Mouse (Mus musculus): ENCODE measurements at regions not wholly inside any gene's neighbourhood (a gene's known extent, or its start where the extent isn't known, plus 50 kb on each side); places are given as distances from the start of the nearest gene placed in this dataset.
"Not testable (repeated sequence)": the region's sequence is repeated elsewhere in the genome, so short reads cannot be mapped to it uniquely, and the experiment has no call there.

GRCm38 (mm10) chr17:4581851-4582250 is 412.3 kb upstream of the Arid1b start:
- no peak for DNase-seq

GRCm38 (mm10) chr17:4610481-4610880 is 383.7 kb upstream of the Arid1b start:
- no peak for DNase-seq

DNA sequence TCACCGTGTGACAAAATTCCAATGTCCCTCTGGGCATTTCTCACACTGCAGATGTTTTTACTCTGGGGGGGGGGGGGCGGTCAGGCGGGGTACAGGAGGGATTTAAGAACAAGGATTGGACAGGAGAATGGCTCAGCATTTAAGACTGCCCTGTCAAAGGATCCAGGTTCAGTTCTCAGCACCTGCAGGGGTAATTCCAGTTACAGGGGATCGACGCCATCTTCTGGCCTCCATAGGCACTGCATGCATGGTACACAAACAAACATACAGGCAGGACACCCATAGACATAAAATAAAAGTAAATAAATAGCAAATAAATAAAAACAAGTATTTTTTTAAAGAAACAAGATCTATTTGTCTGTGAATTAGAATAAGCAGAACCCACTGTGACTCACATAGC is 383.1 kb upstream of the Arid1b start:
- no peak for DNase-seq

DNA sequence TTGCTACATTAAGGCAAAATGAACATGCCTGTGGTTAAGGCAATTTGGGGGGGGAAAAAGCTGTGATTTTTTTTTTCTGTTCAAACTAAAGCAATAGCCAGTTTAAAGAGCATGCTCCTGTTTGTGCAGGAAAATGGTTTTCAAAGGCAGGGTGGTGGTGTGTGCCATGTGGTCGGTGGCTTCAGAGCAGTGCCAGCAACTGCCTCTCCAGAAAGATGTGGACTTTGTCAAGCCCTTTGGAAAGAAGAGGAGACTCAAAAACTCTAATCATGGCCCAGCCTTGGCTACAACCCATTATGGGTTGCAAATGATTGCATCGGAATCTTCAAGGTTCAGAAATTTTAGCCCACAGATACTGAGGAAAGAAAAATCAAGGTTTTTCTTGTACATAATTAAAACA is 382.4 kb upstream of the Arid1b start:
- DNase-seq: no peak

DNA sequence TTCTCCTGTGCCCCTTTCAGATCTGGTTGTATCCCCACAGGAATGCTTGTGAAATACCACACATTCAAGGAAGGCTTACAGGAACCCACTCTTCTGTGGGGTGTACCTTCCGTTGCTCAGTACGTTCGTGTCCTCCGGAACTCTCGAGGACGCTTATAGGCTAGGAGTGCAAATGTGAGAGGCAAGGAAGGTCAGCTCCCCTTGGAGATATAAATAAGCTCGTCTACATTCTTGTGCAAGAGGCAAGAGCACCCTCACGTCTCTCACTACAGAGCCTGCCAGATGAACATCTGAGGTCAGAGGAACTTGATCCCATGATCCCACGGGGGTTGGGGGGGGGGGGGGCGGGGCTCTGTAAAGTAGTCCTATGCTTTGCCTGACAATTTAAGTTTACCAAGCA is 382.0 kb upstream of the Arid1b start:
- DNase-seq: no peak

DNA sequence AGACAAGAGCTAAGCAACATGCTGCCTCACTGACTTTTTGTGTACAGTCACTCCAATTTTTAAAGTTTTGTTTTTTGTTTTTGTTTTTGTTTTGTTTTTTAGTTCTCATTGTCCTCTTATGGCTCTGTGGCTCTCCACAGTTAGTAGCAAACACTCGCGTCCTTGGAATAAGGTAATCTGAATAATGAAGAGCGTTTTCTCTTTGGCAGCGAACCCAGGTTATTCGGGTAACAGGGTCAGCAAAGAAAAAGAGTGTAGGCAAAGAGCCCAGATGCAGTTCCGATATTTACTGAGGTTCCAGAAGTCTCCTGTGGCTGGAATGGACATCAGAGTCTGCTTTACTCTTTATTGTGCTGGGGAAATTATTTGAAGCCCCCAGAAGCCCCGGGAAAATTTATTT is 381.4 kb upstream of the Arid1b start:
- no peak for DNase-seq

- no peak for DNase-seq
Observed at GRCm38 (mm10) chr17:4620361-4620760, 373.8 kb upstream of the Arid1b start.

DNA sequence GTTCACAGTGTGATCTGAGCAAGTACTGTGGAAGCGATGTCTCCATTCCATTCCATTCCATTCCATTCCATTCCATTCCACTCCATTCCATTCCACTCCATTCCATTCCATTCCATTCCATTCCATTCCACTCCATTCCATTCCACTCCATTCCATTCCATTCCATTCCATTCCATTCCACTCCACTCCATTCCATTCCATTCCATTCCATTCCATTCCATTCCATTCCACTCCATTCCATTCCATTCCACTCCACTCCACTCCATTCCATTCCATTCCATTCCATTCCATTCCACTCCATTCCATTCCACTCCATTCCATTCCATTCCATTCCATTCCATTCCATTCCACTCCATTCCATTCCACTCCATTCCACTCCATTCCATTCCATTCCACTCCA is 368.0 kb upstream of the Arid1b start:
- DNase-seq: not testable (repeated sequence)

DNA sequence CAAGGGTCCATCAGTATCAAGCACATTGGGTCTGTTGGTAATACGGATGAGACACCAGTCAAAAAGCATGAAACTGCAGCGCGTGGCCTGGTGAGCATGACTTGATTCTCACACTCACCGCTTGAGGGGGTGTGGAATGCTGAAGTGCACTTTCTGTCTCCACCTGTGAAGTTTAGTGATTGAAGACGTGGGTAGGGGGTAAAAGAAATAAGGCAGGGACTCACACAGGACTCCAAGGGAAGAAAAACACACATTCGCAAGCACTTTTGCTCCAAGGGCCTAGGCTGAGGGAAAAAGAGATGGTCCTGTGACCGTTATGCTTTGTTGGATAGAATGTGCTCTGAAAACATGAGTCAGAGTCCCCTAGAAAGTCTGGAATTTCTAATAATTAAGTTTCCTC is 366.6 kb upstream of the Arid1b start:
- no peak for DNase-seq

GRCm38 (mm10) chr17:4631122-4631521 is 363.0 kb upstream of the Arid1b start:
- no peak for DNase-seq

GRCm38 (mm10) chr17:4632506-4632905 is 361.6 kb upstream of the Arid1b start:
- DNase-seq: no peak

GRCm38 (mm10) chr17:4633771-4634170 is 360.4 kb upstream of the Arid1b start:
- no peak for DNase-seq

DNA sequence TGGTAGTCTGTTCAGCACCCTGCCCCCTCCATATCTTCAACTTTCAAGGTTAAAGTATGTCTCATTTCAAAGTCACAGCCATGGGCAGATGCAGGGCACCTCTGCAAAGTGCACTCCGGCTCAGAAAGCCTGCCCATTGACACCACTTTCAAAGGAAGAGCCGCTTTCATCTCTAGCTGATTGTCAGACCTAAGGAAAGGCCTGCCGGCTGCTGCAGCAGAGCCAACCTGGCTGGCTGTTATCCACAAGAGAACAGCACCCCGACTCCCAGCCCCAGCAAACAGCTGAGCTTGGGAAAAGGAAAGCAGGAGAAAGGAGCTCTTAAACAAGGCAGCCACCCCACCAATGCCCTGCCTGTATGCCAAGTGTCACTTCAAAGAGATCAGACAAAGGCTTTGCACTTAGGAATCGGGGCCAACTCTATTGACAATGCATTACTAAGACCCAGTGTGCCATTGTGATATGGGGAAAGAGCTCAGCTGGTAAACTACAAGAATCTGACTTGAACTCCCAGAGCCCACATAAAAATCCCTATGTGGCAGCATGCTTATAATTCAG is 357.3 kb upstream of the Arid1b start:
- no peak for DNase-seq

DNA sequence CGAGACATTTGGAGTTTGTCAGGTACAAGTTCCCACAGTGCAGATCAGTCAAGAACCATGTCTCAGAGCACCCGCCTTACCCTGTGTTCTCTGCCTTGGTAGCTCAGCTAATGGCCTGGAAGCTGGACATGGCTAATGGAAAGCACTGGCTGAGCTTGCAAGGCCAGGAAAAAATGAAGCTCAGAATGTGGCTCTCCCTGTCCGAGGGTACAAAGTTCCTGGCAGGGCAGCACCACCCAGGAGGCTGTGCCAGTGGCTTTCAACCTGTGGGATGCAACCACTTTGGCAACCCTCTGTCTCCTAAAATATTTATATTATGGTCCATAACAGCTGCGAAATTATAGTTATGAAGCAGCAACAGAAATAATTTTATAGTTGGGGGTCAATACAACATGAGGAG is 354.6 kb upstream of the Arid1b start:
- no peak for DNase-seq

- DNase-seq: no peak
Observed at GRCm38 (mm10) chr17:4640555-4640954, 353.6 kb upstream of the Arid1b start.

DNA sequence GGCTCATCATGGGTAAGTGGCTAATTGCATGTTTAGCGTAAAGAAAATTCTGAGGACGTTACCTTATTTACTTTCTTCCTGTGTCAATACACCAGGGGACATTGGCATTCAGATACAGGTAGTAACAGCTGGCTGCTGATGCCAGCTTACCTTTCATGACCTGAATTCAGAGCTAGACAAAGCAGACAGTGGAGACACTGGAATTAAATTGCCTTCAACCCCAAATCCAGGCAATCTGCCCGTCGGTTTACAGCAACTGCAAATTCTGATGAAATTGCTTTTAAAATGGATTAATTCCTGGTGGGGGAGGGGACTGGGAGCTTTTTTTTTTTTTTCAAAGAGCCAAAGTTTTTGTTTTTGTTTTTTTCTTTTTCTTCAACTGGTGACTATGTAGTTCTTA is 353.0 kb upstream of the Arid1b start:
- DNase-seq: no peak

GRCm38 (mm10) chr17:4642046-4642445 is 352.1 kb upstream of the Arid1b start:
- DNase-seq: no peak

DNA sequence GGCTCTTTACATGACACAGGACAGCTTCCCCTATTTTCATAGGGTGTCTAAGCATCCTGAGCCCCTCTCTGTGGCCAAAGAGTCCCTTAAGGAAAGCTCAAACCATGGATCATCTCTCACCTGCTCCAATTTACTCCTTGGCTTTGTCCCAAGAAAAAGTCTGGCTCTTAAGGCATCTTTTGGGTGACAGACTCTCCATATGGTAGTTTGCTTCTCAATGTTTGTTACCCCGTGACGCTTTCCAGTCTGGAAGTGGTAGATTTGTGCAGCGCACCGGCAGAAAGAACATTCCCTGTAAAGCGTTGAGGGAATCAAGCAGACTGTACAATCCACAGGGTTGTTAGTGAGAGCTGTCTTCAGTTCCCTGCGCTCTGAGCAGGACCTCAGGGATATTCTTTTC is 350.8 kb upstream of the Arid1b start:
- DNase-seq: no peak

DNA sequence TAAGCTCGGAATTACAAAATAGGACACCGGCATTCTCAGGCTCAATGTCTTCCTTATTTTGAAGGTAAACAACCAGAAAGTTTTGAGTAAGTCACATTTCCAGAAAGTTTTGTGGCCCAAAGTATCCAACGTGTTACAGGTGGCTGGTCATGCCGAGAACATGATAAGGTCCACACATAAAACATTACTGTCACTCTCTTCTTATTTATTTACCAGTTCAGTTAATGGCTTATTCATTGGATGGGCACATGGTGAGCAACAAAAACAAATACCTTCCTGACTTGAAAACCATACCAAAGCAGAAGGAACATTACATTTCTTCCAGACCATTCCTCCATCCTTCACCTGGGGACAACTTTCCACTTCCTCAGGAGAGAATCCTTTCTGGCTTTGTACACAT is 345.5 kb upstream of the Arid1b start:
- DNase-seq: no peak

GRCm38 (mm10) chr17:4654221-4654620 is 339.9 kb upstream of the Arid1b start:
- DNase-seq: no peak

DNA sequence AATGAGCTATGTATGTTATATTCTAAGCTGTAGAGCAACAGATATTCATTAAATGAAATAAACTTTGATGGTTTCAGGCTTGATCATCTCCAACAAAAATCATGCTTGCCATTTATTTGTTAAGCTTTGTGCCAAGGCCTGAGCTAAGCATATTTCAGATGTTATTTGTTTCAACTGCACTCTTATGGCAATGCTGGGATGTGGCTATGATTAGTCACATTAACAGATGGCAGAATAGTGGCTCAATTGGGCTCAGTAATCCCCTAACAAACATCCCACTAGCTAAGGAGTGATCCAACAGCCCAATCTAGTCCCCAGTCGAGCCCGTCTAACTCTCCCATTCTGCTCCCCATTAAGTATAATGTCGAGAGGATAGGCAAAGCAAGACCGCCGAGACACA is 332.1 kb upstream of the Arid1b start:
- DNase-seq: no peak

GRCm38 (mm10) chr17:4668511-4668910 is 325.6 kb upstream of the Arid1b start:
- no peak for DNase-seq

GRCm38 (mm10) chr17:4673271-4673670 is 320.9 kb upstream of the Arid1b start:
- no peak for DNase-seq

GRCm38 (mm10) chr17:4706421-4706820 is 287.7 kb upstream of the Arid1b start:
- DNase-seq: no peak

DNA sequence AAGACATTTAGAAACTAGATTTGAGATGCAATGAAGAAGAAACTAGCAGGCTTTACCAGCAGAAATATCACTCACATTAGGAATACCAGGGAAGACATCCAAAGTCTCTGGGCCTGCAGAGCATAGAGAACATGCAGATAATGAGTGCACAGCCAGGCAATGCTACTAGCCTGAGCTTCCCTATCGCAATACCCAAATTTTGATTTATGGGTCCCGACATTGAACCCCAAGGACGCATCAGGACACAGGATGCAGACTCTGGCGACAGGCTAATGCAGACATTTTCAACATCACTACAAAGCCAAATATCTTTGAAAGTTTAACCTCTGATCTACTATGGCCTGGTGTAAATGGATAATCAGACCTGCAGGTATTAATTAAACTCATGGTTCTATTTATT is 273.1 kb upstream of the Arid1b start:
- DNase-seq: no peak

GRCm38 (mm10) chr17:4724031-4724430 is 270.1 kb upstream of the Arid1b start:
- DNase-seq: no peak
